Mouse (Mus musculus) liver, adult 2 months (tissue): ENCODE results near the gene Itsn1. TPM values are rescaled to one million over a fixed set of nuclear protein-coding genes. Genes with fewer than 3 reads are reported as not detected.

Experiments used
- DNase-seq: peaks from one replicate; pipeline ENCODE4 v3.0.0-alpha.2; 2011; ENCODE audit warnings: low read depth, low spot score; ENCODE audit errors: extremely low read depth
- H3K27ac ChIP-seq: fragments of 200-500 bp; replicated peaks from 2 replicates; pipeline ENCODE4 v1.5.1; 2012; ENCODE audit warnings: low read depth, mild to moderate bottlenecking, control low read depth, inconsistent platforms, low read length; ENCODE audit not compliant: insufficient read depth
- H3K27me3 ChIP-seq: fragments of 200-500 bp; 2 replicates; pipeline ENCODE4 v1.6.1; 2012; ENCODE audit warnings: mild to moderate bottlenecking, moderate library complexity, low read length, inconsistent platforms; ENCODE audit not compliant: control insufficient read depth, insufficient read depth
- H3K36me3 ChIP-seq: fragments of 200-500 bp; 2 replicates; pipeline ENCODE4 v1.6.1; 2012; ENCODE audit warnings: low read length, inconsistent platforms; ENCODE audit not compliant: control insufficient read depth, insufficient read depth
- H3K4me1 ChIP-seq: fragments of 200-500 bp; 2 replicates; pipeline ENCODE4 v1.6.1; 2011; ENCODE audit warnings: low read length; ENCODE audit not compliant: control insufficient read depth, insufficient read depth
- H3K4me3 ChIP-seq: fragments of 200-500 bp; 2 replicates; pipeline ENCODE4 v1.5.1; 2011; ENCODE audit warnings: low read depth, mild to moderate bottlenecking, control low read depth, low read length, moderate library complexity; ENCODE audit not compliant: insufficient read depth
- H3K79me2 ChIP-seq: fragments of 200-500 bp; 2 replicates; pipeline ENCODE4 v1.6.1; 2012; ENCODE audit warnings: inconsistent platforms, mild to moderate bottlenecking, low read length, moderate library complexity; ENCODE audit not compliant: control insufficient read depth, insufficient read depth
- H3K9ac ChIP-seq: fragments of 200-500 bp; 2 replicates; pipeline ENCODE4 v1.6.1; 2012; ENCODE audit warnings: low read depth, mild to moderate bottlenecking, control low read depth, inconsistent platforms, low read length
- CTCF ChIP-seq: fragments of 200-500 bp; IDR thresholded peaks from 2 replicates; pipeline ENCODE4 v1.5.1; 2011; ENCODE audit warnings: low read depth, low read length, control low read depth
- POLR2A ChIP-seq: fragments of 200-500 bp; IDR thresholded peaks from 2 replicates; pipeline ENCODE4 v1.6.1; 2011; ENCODE audit warnings: low read length, control low read depth; ENCODE audit not compliant: insufficient read depth; ENCODE audit errors: extremely low read depth
- WGBS: fragments of 180-500 bp; shearing (Covaris S2); methylation state at CpG from one replicate; pipeline ENCODE4 v1.1.7; 2018; 5-methylcytosine and 5-hydroxymethylcytosine counted together
- polyA plus RNA-seq: library from polyadenylated mRNA; depleted of rRNA; stranded (reverse); fragments of >200 nt; gene quantifications from 2 replicates; pipeline ENCODE4 v1.2.3, GENCODE M21; 2012
- total RNA-seq: library from RNA; depleted of rRNA; stranded (reverse); fragments of >200 nt; gene quantifications from 2 replicates; pipeline ENCODE4 v1.2.3, GENCODE M21; 2014

Itsn1 gene
- total and polyA plus RNA-seq, 2 experiments: 13.6 to 16.3 TPM

DNA sequence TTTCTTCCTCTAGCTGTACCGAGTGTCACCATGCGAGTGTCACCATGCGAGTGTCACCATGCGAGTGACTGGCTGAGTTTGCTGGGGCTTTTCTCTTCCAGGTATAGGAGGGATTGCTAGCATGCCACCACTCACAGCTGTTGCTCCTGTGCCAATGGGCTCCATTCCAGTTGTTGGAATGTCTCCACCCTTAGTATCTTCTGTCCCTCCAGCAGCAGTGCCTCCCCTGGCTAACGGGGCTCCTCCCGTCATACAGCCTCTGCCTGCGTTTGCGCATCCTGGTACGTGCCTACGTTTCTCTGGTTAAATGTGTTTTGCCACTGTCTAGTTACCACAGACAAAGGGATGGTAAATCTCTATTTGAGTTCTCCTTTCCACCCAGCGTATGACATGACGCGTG is 72.3 kb downstream of the Itsn1 start:
- peaks cover 2% of the 10 kb centered on the region for H3K4me1 ChIP-seq
- no peak overlapping the region for H3K4me3 ChIP-seq
- no peaks in the 10 kb centered on the region for H3K27me3 ChIP-seq
- H3K9ac ChIP-seq: no peak overlapping the region
- DNase-seq: no peak
- 90% methylated on average over 13 of the region's 13 CpGs for WGBS
- H3K79me2 ChIP-seq: peaks cover 4% of the 10 kb centered on the region
- no peak overlapping the region for H3K27ac ChIP-seq
- peaks cover 4% of the 10 kb centered on the region; the same call in 1 of the 2 replicates for H3K36me3 ChIP-seq
- TF ChIP-seq POLR2A (no peak), CTCF (no peak)

DNA sequence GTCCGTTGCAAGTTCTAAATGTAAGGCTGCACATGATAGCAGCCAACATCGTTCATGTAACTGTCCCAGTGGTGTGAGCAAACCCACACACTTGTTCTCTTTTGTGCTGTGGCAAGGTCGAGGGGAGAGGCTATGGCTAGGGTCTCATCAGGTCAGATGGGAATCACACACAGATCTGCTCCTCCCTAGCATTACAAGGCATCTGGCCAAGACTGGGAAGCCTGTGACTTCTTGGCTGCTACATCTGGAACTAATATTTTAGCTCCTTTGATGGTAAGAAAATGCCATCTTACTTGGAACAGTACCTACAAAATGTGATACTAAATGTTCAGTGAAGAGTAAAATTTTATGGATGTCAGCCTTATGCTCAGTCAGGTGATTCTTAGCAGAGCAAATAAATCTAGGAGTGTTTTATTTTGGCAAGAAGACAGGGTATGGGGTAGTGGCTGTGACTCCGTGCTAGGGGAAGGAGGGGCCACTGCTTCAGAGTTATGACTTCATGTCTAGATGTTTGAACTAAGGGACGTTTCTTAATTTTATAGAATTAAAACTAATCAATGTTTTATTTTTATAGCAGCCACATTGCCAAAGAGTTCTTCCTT is 73.5 kb downstream of the Itsn1 start:
- H3K27ac ChIP-seq: no peak overlapping the region
- H3K4me1 ChIP-seq: peaks cover 2% of the 10 kb centered on the region
- no peak overlapping the region for H3K9ac ChIP-seq
- peaks cover 7% of the 10 kb centered on the region; the same call in 1 of the 2 replicates for H3K36me3 ChIP-seq
- TF ChIP-seq CTCF: no peak
- TF ChIP-seq POLR2A: no peak
- DNase-seq: no peak
- no peaks in the 10 kb centered on the region for H3K27me3 ChIP-seq
- no peaks in the 10 kb centered on the region; the same call in 1 of the 2 replicates for H3K79me2 ChIP-seq
- WGBS: 87% methylated on average over 5 of the region's 5 CpGs
- no peak overlapping the region for H3K4me3 ChIP-seq

DNA sequence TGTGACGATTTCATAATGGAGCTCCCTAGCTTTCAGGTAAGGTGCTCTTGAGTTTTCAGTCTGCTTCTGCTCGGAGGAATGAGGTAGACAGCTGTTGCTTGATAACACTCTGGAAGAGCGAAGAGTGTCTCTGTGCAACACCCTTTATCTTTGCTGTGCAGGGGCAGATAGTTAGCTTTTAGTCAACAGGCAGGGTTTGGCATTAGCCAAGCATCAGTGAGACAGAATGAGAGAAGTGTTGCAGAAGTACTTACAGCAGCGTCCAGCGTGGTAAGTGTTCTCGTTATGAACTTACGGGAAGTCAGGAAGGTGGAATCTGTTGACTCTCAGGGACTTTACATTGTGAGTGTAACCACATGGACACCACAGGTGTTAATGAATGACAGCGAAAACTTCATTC is 75.3 kb downstream of the Itsn1 start:
- Histone ChIP-seq H3K27ac (no peak overlapping the region), H3K4me1 (peaks cover 2% of the 10 kb centered on the region), H3K4me3 (no peak overlapping the region), H3K36me3 (peaks cover 12% of the 10 kb centered on the region; the same call in 1 of the 2 replicates), H3K79me2 (no peaks in the 10 kb centered on the region; the same call in 1 of the 2 replicates), H3K27me3 (no peaks in the 10 kb centered on the region), H3K9ac (no peak overlapping the region)
- WGBS: 93% methylated on average over 8 of the region's 8 CpGs
- no peak for DNase-seq
- no peak for TF ChIP-seq POLR2A
- TF ChIP-seq CTCF: no peak

DNA sequence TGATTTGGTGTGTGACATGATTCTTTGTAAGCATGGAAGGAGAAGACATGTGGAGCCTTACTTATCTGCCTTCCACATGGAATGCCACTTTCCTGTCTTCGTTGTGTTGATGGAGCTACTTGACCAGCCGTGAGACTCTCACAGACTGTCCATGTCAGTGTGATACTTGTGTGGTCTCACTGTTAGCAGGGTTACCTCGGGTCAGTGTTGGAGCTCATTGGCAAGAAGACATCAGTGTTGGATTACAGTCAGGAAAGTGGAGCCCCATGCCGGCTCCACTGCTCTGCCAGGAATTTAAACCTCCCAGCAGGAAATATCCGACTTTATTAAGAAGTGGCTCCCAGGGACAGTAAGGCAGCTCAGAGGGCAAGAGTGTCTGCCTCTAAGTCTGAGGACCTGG is 75.8 kb downstream of the Itsn1 start:
- Histone ChIP-seq H3K27me3 (no peaks in the 10 kb centered on the region), H3K36me3 (peaks cover 12% of the 10 kb centered on the region; the same call in 1 of the 2 replicates), H3K79me2 (no peaks in the 10 kb centered on the region; the same call in 1 of the 2 replicates), H3K27ac (no peak overlapping the region), H3K4me1 (peaks cover 2% of the 10 kb centered on the region), H3K9ac (no peak overlapping the region), H3K4me3 (no peak overlapping the region)
- 43% methylated on average over 5 of the region's 5 CpGs for WGBS
- TF ChIP-seq CTCF: no peak
- TF ChIP-seq POLR2A: no peak
- DNase-seq: no peak

DNA sequence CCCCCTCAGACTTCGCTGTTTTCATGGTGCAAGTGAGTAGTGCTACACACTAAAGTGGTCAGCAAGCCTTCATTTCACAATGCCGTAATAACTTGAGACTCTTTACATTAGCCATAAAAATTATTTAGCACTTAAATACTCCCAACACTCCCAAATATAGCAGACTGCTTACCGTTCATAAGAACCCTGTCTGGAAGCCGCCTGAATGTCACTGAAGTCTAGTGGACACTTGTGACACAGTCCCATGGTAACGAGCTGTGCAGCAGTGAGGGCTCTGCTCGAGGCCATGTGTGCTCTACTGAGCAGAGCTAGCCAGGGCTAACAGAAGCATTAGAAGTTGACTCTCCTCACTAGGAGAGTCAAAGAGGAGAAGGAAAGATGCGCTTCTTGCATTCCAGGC is 81.2 kb downstream of the Itsn1 start:
- peaks cover 21% of the 10 kb centered on the region for H3K36me3 ChIP-seq
- no peaks in the 10 kb centered on the region for H3K4me1 ChIP-seq
- no peaks in the 10 kb centered on the region; the same call in 1 of the 2 replicates for H3K79me2 ChIP-seq
- no peak overlapping the region for H3K27ac ChIP-seq
- no peaks in the 10 kb centered on the region for H3K27me3 ChIP-seq
- WGBS: 95% methylated on average over 7 of the region's 7 CpGs
- no peak overlapping the region for H3K4me3 ChIP-seq
- no peak overlapping the region for H3K9ac ChIP-seq
- TF ChIP-seq POLR2A: no peak
- no peak for TF ChIP-seq CTCF
- DNase-seq: no peak

DNA sequence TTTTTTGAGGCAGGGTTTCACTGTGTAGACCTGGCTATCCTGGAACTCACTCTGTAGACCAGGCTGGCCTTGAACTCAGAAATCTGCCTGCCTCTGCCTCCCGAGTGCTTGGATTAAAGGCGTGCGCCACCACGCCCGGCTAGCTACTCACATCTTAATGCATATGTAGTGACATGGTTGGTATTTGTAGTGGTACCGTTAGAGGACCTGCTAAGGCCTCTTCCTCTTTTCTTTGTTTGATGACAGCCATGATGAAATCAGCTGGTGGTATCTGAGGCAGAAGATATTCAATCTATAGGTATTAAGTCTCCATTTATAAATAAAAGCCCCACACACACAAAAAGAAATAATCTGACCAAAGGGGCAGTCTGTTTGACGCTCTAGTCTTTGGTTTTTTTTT is 82.3 kb downstream of the Itsn1 start:
- 94% methylated on average over 7 of the region's 7 CpGs for WGBS
- TF ChIP-seq CTCF (no peak), POLR2A (no peak)
- Histone ChIP-seq H3K27ac (no peak overlapping the region), H3K27me3 (no peaks in the 10 kb centered on the region), H3K36me3 (peaks cover 27% of the 10 kb centered on the region), H3K79me2 (no peaks in the 10 kb centered on the region; the same call in 1 of the 2 replicates), H3K4me3 (no peak overlapping the region), H3K4me1 (no peaks in the 10 kb centered on the region), H3K9ac (no peak overlapping the region)
- no peak for DNase-seq
